Mouse (Mus musculus) MEL (cell line): ENCODE results near the gene Olfr800.

Experiments
- CHD2 ChIP-seq: IDR thresholded peaks from 2 replicates; pipeline ENCODE4 v1.6.1; 2011; ENCODE audit warnings: low read length, improper control_type of control experiment
- CTCF ChIP-seq, 3 experiments: IDR thresholded peaks in 2 of 3; conservative IDR thresholded peaks in 1 of 3; 2 replicates each; pipeline ENCODE4 v1.5.1; 2011 to 2012; ENCODE audit warnings: low read length in 3 of 3, low read depth in 2 of 3, mild to moderate bottlenecking in 2 of 3, improper control_type of control experiment in 1 of 3, inconsistent platforms in 1 of 3, mixed read lengths in 1 of 3, moderate library complexity in 1 of 3; ENCODE audit not compliant: control insufficient read depth in 1 of 3, insufficient read depth in 1 of 3, poor library complexity in 1 of 3, severe bottlenecking in 1 of 3
- ELF1 ChIP-seq: IDR thresholded peaks from 2 replicates; pipeline ENCODE4 v1.6.1; 2014; ENCODE audit warnings: low read depth, mild to moderate bottlenecking, inconsistent platforms, low read length, improper control_type of control experiment, moderate library complexity
- EP300 ChIP-seq, 2 experiments: IDR thresholded peaks; 2 replicates each; pipeline ENCODE4 v1.6.1; 2011; ENCODE audit warnings: improper control_type of control experiment in 2 of 2, low read length in 2 of 2, low read depth in 1 of 2, mild to moderate bottlenecking in 1 of 2
- ETS1 ChIP-seq: IDR thresholded peaks from 2 replicates; pipeline ENCODE4 v1.6.1; 2012; ENCODE audit warnings: low read depth, mild to moderate bottlenecking, inconsistent platforms, low read length, improper control_type of control experiment, moderate library complexity
- GABPA ChIP-seq: IDR thresholded peaks from 2 replicates; pipeline ENCODE4 v1.6.1; 2012; ENCODE audit warnings: low read depth, mild to moderate bottlenecking, inconsistent platforms, low read length, improper control_type of control experiment, moderate library complexity
- MAFK ChIP-seq: IDR thresholded peaks from 2 replicates; pipeline ENCODE4 v1.6.1; 2011; ENCODE audit warnings: low read depth, mild to moderate bottlenecking, low read length, improper control_type of control experiment, borderline replicate concordance
- POLR2A ChIP-seq, 2 experiments: IDR thresholded peaks; 2 replicates each; pipeline ENCODE4 v1.6.1; 2011 to 2012; ENCODE audit warnings: low read length in 2 of 2, mild to moderate bottlenecking in 2 of 2, control low read depth in 1 of 2, improper control_type of control experiment in 1 of 2, low read depth in 1 of 2, moderate library complexity in 1 of 2; ENCODE audit not compliant: control insufficient read depth in 1 of 2, insufficient read depth in 1 of 2, poor library complexity in 1 of 2
- ZNF384 ChIP-seq: IDR thresholded peaks from 2 replicates; pipeline ENCODE4 v1.6.1; 2012; ENCODE audit warnings: low read depth, mild to moderate bottlenecking, inconsistent platforms, low read length, improper control_type of control experiment

DNA sequence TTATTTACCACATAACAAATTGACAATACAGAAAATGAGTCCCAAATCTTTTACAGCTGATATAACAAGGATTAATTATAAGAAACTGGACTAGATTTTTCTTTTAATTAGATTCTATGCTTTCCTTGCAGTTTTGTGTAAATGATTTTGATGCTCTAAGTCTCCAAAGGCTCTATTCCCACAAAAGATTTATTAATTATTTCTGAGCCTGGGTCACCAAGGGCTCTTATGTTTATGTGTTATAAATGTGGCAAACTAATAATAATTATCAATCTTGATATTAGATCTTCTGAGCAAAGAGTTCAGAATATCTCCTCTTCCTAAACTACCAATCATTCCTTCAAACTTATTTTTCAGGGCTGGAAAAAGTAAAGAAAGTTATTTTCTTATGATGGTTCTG lies at the start of gene Olfr800:
- TF ChIP-seq CTCF (IDR thresholded peaks at IDR 0.05 in 2 of 3, conservative IDR thresholded peaks at IDR 0.05 in 1 of 3; ENCODE audit: control insufficient read depth in 1 of 3, insufficient read depth in 1 of 3, low read depth in 2 of 3, low read length in 3 of 3, poor library complexity in 1 of 3, severe bottlenecking in 1 of 3) (no peak), EP300 (IDR thresholded peaks at IDR 0.05; ENCODE audit: low read depth in 1 of 2, low read length in 2 of 2) (no peak), ETS1 (no peak), POLR2A (IDR thresholded peaks at IDR 0.05; ENCODE audit: control insufficient read depth in 1 of 2, insufficient read depth in 1 of 2, low read depth in 1 of 2, low read length in 2 of 2, poor library complexity in 1 of 2) (no peak), CHD2 (no peak), GABPA (no peak), MAFK (no peak), ZNF384 (no peak), ELF1 (no peak)
